Mouse (Mus musculus): ENCODE data around the gene Coro7.

Coro7 gene

GRCm38 (mm10) chr16:4596836-4597235 is 82.7 kb downstream of the Coro7 start:
- CTCF ChIA-PET: interaction anchor here (0.6 kb wide), 1 partner anchor 216 kb away, joined by 9 read pairs; no protein-coding TSS in a partner anchor

GRCm38 (mm10) chr16:4596141-4596728 is 83.3 kb downstream of the Coro7 start:
- CTCF ChIA-PET: interaction anchor here (0.6 to 0.7 kb wide), 2 partner anchors 22 to 215 kb away, joined by 3 to 9 read pairs; no protein-coding TSS in a partner anchor

GRCm38 (mm10) chr16:4595527-4595963 is 84.0 kb downstream of the Coro7 start:
- CTCF ChIA-PET: interaction anchor here (0.7 to 0.9 kb wide), 3 partner anchors 13 to 431 kb away, joined by 3 to 4 read pairs (median 3); no protein-coding TSS in a partner anchor

- CTCF ChIA-PET: interaction anchor here (0.7 to 0.9 kb wide), 3 partner anchors 13 to 432 kb away, joined by 3 to 4 read pairs (median 3); no protein-coding TSS in a partner anchor
Measured at GRCm38 (mm10) chr16:4594814-4595526, 84.6 kb downstream of the Coro7 start.

GRCm38 (mm10) chr16:4593971-4594813 is 85.4 kb downstream of the Coro7 start, which contains the start of gene Glis2:
Gene Glis2, plus strand, starts transcription at chr16:4594713.
- CTCF ChIA-PET: interaction anchor here (0.7 to 0.9 kb wide), 2 partner anchors 17 to 432 kb away, joined by 3 to 4 read pairs; no protein-coding TSS in a partner anchor

GRCm38 (mm10) chr16:4592909-4593875 is 86.4 kb downstream of the Coro7 start:
- CTCF ChIA-PET: interaction anchor here (0.6 to 1.0 kb wide), 2 partner anchors 9 to 255 kb away, joined by 4 read pairs; no protein-coding TSS in a partner anchor

- CTCF ChIA-PET: no interaction called here
Measured at GRCm38 (mm10) chr16:4590236-4590635, 89.3 kb downstream of the Coro7 start.

- CTCF ChIA-PET: interaction anchor here (0.5 kb wide), 1 partner anchor 20 kb away, joined by 4 read pairs; no protein-coding TSS in a partner anchor
Measured at GRCm38 (mm10) chr16:4587516-4588210, 91.9 kb downstream of the Coro7 start.

GRCm38 (mm10) chr16:4586531-4587123 is 93.0 kb downstream of the Coro7 start:
- CTCF ChIA-PET: interaction anchor here (0.5 kb wide), 1 partner anchor 55 kb away, joined by 7 read pairs; no protein-coding TSS in a partner anchor

GRCm38 (mm10) chr16:4585642-4586530 is 93.7 kb downstream of the Coro7 start:
- CTCF ChIA-PET: no interaction called here

- CTCF ChIA-PET: interaction anchor here (0.8 kb wide), 1 partner anchor 8 kb away, joined by 4 read pairs; no protein-coding TSS in a partner anchor
Measured at GRCm38 (mm10) chr16:4584438-4584837, 95.1 kb downstream of the Coro7 start.

- CTCF ChIA-PET: no interaction called here
Measured at GRCm38 (mm10) chr16:4583807-4584206, 95.8 kb downstream of the Coro7 start.

- CTCF ChIA-PET: interaction anchor here (0.5 to 0.7 kb wide), 2 partner anchors 12 to 31 kb away, joined by 3 to 9 read pairs; no protein-coding TSS in a partner anchor
Measured at GRCm38 (mm10) chr16:4581179-4581578, 98.4 kb downstream of the Coro7 start.

- CTCF ChIA-PET: interaction anchor here (0.6 kb wide), 1 partner anchor 414 kb away, joined by 4 read pairs; no protein-coding TSS in a partner anchor
Measured at GRCm38 (mm10) chr16:4578630-4579029, 100.9 kb downstream of the Coro7 start.

GRCm38 (mm10) chr16:4576873-4577272 is 102.7 kb downstream of the Coro7 start:
- CTCF ChIA-PET: interaction anchor here (0.5 to 1.0 kb wide), 3 partner anchors 9 to 554 kb away, joined by 3 read pairs; partner anchors contain the start of gene Glis2

Measured in spleen, embryonic (tissue).